Mouse (Mus musculus) limb, embryonic 11.5 days (tissue): ENCODE data around the gene Mex3d. TPM values are rescaled to one million over a fixed set of nuclear protein-coding genes. Genes with fewer than 3 reads are reported as not detected.

Experiments used
- ATAC-seq: fragments of 200-750 bp; cut with Nextera tagmentation; 2 replicates; pipeline ENCODE4 v1.8.0; 2017; ENCODE audit warnings: low read depth; ENCODE audit not compliant: insufficient number of reproducible peaks, low FRiP score, low TSS enrichment
- DNase-seq: peaks from one replicate; pipeline ENCODE4 v3.0.0-alpha.2; 2015; ENCODE audit warnings: low spot score
- H3K27ac ChIP-seq: fragments of 300-500 bp; sonication (generic); replicated peaks from 2 replicates; pipeline ENCODE4 v1.5.1; 2014; ENCODE audit warnings: low read depth, mild to moderate bottlenecking, low read length
- H3K27me3 ChIP-seq: fragments of 300-500 bp; sonication (generic); 2 replicates; pipeline ENCODE4 v1.6.1; 2014; ENCODE audit warnings: mild to moderate bottlenecking, low read length, mixed read lengths; ENCODE audit not compliant: control insufficient read depth, insufficient read depth
- H3K36me3 ChIP-seq: fragments of 300-500 bp; sonication (generic); 2 replicates; pipeline ENCODE4 v1.6.1; 2014; ENCODE audit warnings: mild to moderate bottlenecking, low read length, moderate library complexity, mixed read lengths; ENCODE audit not compliant: control insufficient read depth, insufficient read depth
- H3K4me1 ChIP-seq: fragments of 300-500 bp; sonication (generic); 2 replicates; pipeline ENCODE4 v1.6.1; 2014; ENCODE audit warnings: low read length, mixed read lengths; ENCODE audit not compliant: control insufficient read depth, insufficient read depth
- H3K4me2 ChIP-seq: fragments of 300-500 bp; sonication (generic); 2 replicates; pipeline ENCODE4 v1.6.1; 2014; ENCODE audit warnings: low read depth, mild to moderate bottlenecking, moderate library complexity; ENCODE audit not compliant: severe bottlenecking
- H3K4me3 ChIP-seq: fragments of 300-500 bp; sonication (generic); 2 replicates; pipeline ENCODE4 v1.5.1; 2014; ENCODE audit warnings: low read depth, low read length
- H3K9ac ChIP-seq: fragments of 300-500 bp; sonication (generic); 2 replicates; pipeline ENCODE4 v1.6.1; 2014; ENCODE audit warnings: mild to moderate bottlenecking, low read length
- H3K9me3 ChIP-seq: fragments of 300-500 bp; sonication (generic); 2 replicates; pipeline ENCODE4 v1.6.1; 2016; ENCODE audit warnings: low read length; ENCODE audit not compliant: control insufficient read depth
- WGBS: fragments of 180-500 bp; shearing (Covaris S2); extraction: QIAGEN DNeasy Blood & Tissue Kit; methylation state at CpG from one replicate; pipeline ENCODE4 v1.1.7; 2014; 5-methylcytosine and 5-hydroxymethylcytosine counted together
- polyA plus RNA-seq: library from polyadenylated mRNA; unstranded; fragments of >200 nt; fragmentation: Nextera tagmentation; extraction: Ambion mirVana; gene quantifications from 2 replicates; pipeline ENCODE4 v1.2.1, GENCODE M21; 2014

Gene Mex3d
- polyA plus RNA-seq, 1 experiment from 2014 or later = 9.8 TPM

- ATAC-seq = no peak
- Histone ChIP-seq H3K9ac (no peak overlapping the region), H3K4me1 (no peaks in the 10 kb centered on the region), H3K27me3 (peaks cover 8% of the 10 kb centered on the region), H3K36me3 (no peaks in the 10 kb centered on the region), H3K4me3 (no peak overlapping the region), H3K4me2 (no peak overlapping the region), H3K9me3 (no peaks in the 10 kb centered on the region), H3K27ac (no peak overlapping the region)
- WGBS = 45% methylated on average over 6 of the region's 6 CpGs
- DNase-seq = no peak
Measured at GRCm38 (mm10) chr10:80363734-80364133, 23.7 kb downstream of the Mex3d start.

GRCm38 (mm10) chr10:80357994-80358639 is 29.3 kb downstream of the Mex3d start:
- peaks cover 9% of the 10 kb centered on the region for H3K4me1 ChIP-seq
- H3K27ac ChIP-seq = no peak overlapping the region
- no peak overlapping the region for H3K9ac ChIP-seq
- peak overlapping the region; percentile 12; the same call in 1 of the 2 replicates for H3K4me3 ChIP-seq
- no peaks in the 10 kb centered on the region for H3K36me3 ChIP-seq
- H3K9me3 ChIP-seq = 0 out of 2 replicates have a peak, but pooled peaks cover 3% of the 10 kb centered on the region
- H3K4me2 ChIP-seq = peak overlapping the region; percentile 21
- peak; percentile 45 for DNase-seq
- peaks cover 56% of the 10 kb centered on the region for H3K27me3 ChIP-seq
- peak; percentile 40; the same call in 1 of the 2 replicates for ATAC-seq
- WGBS = 8% methylated on average over 30 of the region's 31 CpGs

GRCm38 (mm10) chr10:80357336-80357735 is 30.1 kb downstream of the Mex3d start:
- 34% methylated on average over 7 of the region's 7 CpGs for WGBS
- Histone ChIP-seq H3K27me3 (peaks cover 64% of the 10 kb centered on the region), H3K27ac (no peak overlapping the region), H3K9me3 (0 out of 2 replicates have a peak, but pooled peaks cover 3% of the 10 kb centered on the region), H3K4me3 (no peak overlapping the region), H3K9ac (no peak overlapping the region), H3K36me3 (no peaks in the 10 kb centered on the region), H3K4me2 (no peak overlapping the region; the same call in 1 of the 2 replicates), H3K4me1 (peaks cover 9% of the 10 kb centered on the region)
- DNase-seq (no peak), ATAC-seq (no peak)

DNA sequence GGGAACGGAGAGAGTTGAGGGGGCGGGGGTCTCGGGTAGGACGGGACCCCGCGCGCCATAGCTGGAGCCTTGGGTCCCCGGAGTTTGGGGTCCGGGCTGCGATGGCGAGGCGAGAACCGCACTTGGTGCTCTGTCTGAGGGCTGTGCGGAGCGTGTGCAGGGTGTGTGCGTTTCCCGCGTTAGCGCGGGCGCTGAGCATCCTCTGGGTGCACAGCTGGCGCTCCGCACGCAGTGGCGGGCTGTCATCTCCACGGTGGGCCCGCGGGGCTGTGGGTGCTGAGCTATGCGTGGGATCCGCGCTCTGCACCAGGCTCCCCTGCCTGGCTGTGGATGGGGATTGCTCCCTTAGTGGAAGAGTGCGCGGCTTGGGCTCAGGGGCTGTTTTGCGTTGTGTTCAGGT is 30.7 kb downstream of the Mex3d start:
- Histone ChIP-seq H3K27me3 (peaks cover 70% of the 10 kb centered on the region), H3K9ac (peak overlapping the region; percentile 50), H3K9me3 (0 out of 2 replicates have a peak, but pooled peaks cover 3% of the 10 kb centered on the region), H3K36me3 (no peaks in the 10 kb centered on the region), H3K4me1 (peaks cover 9% of the 10 kb centered on the region), H3K4me3 (peak overlapping the region; percentile 30), H3K4me2 (peak overlapping the region; percentile 58), H3K27ac (no peak overlapping the region)
- no peak for DNase-seq
- WGBS = 2% methylated on average over 34 of the region's 34 CpGs
- ATAC-seq = no peak

- no peak for ATAC-seq
- WGBS = 1% methylated on average over 51 of the region's 53 CpGs
- H3K4me2 ChIP-seq = peak within 1 kb of the TSS; percentile 58
Measured at GRCm38 (mm10) chr10:80356001-80356682, 31.3 kb downstream of the Mex3d start, which contains the start of gene Plk5. Gene Plk5, plus strand, starts transcription at chr10:80356459.

GRCm38 (mm10) chr10:80355431-80355830 is 32.0 kb downstream of the Mex3d start:
- H3K4me1 ChIP-seq = peaks cover 9% of the 10 kb centered on the region
- no peak overlapping the region for H3K27ac ChIP-seq
- ATAC-seq (no peak), DNase-seq (no peak)
- no peak overlapping the region for H3K4me3 ChIP-seq
- peaks cover 81% of the 10 kb centered on the region for H3K27me3 ChIP-seq
- WGBS = 5% methylated on average over 9 of the region's 9 CpGs
- H3K4me2 ChIP-seq = 0 out of 2 replicates have a peak overlapping the region, but pooled peaks have one; percentile 2
- 0 out of 2 replicates have a peak, but pooled peaks cover 3% of the 10 kb centered on the region for H3K9me3 ChIP-seq
- no peak overlapping the region for H3K9ac ChIP-seq
- no peaks in the 10 kb centered on the region for H3K36me3 ChIP-seq

More at GRCm38 (mm10) chr10:80356001-80356682, 31.3 kb downstream of the Mex3d start, which contains the start of gene Plk5:
- no peaks in the 10 kb centered on the region for H3K36me3 ChIP-seq
- 0 out of 2 replicates have a peak, but pooled peaks cover 3% of the 10 kb centered on the region for H3K9me3 ChIP-seq
- no peak within 1 kb of the TSS for H3K27ac ChIP-seq
- DNase-seq = peak; percentile 42
- peaks cover 9% of the 10 kb centered on the region for H3K4me1 ChIP-seq
- H3K4me3 ChIP-seq = peak within 1 kb of the TSS; percentile 30
- peak within 1 kb of the TSS; percentile 50 for H3K9ac ChIP-seq
- H3K27me3 ChIP-seq = peaks cover 74% of the 10 kb centered on the region

DNA sequence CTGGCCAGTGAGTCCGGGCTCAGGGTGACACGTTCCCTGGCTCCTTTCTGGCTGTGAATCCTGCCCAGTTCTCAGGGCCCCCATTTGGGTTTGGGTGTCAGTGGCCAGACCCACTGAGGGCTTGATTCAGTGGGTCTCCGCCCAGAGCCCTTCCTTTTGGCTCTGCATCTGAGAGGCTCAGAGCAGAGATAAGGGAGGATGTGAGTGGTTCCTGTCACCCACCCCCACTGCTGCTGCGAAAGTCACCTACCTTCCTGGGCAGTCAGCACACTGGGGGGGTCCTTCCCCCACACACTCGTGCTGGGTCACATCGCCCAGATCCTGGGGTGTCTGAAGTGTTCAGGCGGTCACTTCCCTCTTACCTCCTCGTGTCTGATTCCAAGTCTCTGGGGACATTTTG is 34.7 kb downstream of the Mex3d start:
- WGBS = 66% methylated on average over 8 of the region's 8 CpGs
- ATAC-seq = no peak
- H3K4me2 ChIP-seq = no peak overlapping the region
- peaks cover 92% of the 10 kb centered on the region for H3K27me3 ChIP-seq
- H3K27ac ChIP-seq = no peak overlapping the region
- no peaks in the 10 kb centered on the region for H3K36me3 ChIP-seq
- H3K4me3 ChIP-seq = no peak overlapping the region
- no peak for DNase-seq
- H3K4me1 ChIP-seq = peaks cover 20% of the 10 kb centered on the region
- H3K9me3 ChIP-seq = 0 out of 2 replicates have a peak, but pooled peaks cover 3% of the 10 kb centered on the region
- no peak overlapping the region for H3K9ac ChIP-seq

GRCm38 (mm10) chr10:80351896-80352295 is 35.6 kb downstream of the Mex3d start:
- Histone ChIP-seq H3K36me3 (no peaks in the 10 kb centered on the region), H3K4me2 (no peak overlapping the region), H3K9ac (no peak overlapping the region), H3K9me3 (0 out of 2 replicates have a peak, but pooled peaks cover 3% of the 10 kb centered on the region), H3K4me3 (no peak overlapping the region), H3K27ac (no peak overlapping the region), H3K27me3 (peaks cover 91% of the 10 kb centered on the region), H3K4me1 (peaks cover 18% of the 10 kb centered on the region)
- 34% methylated on average over 11 of the region's 11 CpGs for WGBS
- no peak for DNase-seq
- no peak for ATAC-seq
